Mouse (Mus musculus) T-cell, adult 2 months (primary cell): ENCODE results near the gene Pitpnm3.

Experiments used
- DNase-seq: peaks from one replicate; pipeline ENCODE4 v3.0.0; 2022; ENCODE audit warnings: low spot score

Gene Pitpnm3

DNA sequence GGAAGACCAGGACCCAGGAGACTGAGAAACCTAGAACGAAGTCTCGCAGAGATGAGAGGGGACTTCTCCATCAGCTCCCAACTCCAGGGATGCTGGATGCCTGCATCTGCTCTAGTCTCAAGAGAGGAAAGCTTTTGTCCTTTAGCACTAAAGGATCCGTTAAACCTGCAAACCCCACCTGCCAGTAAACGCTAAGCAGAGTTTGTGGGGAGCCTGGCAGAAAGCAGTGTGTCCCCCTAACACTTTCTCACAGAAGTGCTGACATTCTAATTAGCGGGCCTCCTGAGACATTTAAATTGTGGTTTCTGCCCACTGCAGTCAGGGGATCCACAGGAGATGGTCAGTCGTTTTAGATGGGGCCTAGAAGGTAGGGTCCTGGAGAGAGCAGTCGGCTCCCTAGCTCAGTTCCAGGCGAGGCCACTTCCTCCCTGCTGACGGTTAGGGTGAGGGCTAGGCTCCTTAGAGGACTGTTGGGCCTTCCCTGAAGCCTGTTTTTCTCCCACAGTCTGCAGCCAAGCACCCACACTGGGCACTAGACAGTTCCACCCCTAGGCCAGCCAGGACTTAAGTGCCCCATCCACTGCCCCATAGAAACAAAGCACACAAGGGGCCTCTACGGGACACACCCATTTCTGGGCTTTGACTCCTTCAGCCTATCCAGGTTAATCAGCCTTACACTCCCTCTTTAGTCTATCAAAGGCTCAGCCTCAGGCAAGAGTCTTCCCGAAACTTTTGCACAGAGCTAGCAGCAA, 829 bp upstream of the Pitpnm3 start:
- no peak for DNase-seq

DNA sequence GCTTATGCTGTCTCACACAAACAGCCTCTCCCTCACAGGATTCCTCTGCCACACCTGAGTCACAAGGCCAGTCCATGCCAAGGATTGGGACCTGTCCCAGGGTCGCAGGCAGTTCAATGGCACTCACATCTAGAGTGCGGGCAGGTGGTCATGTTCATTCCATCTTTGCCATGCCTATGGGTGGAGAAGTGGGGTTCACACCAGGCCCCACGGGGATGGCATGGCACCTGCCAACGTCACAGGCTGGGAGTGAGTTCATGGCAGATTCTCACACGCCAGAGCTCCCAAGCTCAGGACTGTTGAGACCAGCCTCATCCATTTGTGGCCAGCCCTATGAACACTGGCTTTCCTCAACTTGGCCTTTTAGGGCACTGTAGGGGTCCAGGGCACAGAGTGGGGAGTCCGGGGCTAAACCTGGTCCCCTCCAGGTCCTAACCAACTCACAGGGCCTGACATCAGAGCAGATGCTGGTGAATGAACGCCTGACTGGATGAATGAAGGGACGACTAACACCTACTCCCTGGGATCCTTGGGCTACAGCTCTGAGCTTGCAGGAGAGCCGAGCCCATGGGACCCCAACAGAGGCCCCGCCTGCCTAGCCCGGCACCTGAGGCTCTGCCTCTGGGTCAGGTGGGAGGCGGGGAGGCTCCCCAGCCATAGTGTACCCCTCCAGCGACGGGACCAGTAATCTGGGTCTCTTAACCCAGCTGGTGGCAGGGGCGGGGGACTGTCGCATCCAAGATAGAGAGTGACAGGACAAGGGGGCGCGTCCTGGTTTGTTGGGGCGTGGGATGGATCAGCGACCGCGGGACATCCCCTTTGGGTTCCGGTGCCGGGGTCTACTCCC, 819 bp downstream of the Pitpnm3 start:
- DNase-seq: no peak

DNA sequence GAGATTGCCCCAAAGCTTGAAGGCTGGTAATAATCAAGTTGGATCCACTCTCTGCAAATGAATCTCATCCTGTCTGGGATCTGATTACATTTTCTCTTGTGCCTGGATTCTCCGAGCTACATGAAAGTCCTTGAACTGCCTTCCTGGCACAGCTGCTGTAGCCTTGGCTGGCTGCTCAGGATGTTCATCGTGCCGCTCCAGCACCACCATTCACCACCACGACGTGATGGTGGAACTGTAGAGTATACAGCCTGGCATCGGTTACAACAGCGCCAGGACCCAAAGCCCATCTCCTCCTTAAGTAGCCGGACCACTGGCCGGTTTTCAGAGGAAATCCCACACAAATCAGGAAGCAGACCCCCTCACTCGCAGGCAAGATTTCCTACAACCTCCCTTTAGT, 2.5 kb downstream of the Pitpnm3 start:
- DNase-seq: no peak

DNA sequence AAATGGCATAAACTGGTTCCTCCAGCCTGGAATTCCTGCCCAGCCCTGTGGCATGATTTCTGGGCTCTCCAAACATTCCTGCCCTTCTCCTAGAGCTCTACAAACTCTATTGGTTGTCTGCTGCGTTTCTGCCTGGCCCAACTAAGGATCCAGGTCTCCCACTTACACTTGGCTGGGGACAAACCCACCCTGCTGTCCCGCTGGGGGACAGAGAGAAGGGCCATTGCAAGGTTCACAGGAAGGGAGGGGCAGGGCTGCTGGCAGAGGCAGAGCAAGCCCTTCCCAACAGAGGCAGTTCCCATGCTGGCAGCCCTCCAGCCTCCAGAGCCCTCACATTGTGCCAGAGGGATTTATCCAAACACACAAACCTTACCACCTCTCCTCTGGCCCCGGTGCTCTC, 3.3 kb downstream of the Pitpnm3 start:
- DNase-seq: no peak

DNA sequence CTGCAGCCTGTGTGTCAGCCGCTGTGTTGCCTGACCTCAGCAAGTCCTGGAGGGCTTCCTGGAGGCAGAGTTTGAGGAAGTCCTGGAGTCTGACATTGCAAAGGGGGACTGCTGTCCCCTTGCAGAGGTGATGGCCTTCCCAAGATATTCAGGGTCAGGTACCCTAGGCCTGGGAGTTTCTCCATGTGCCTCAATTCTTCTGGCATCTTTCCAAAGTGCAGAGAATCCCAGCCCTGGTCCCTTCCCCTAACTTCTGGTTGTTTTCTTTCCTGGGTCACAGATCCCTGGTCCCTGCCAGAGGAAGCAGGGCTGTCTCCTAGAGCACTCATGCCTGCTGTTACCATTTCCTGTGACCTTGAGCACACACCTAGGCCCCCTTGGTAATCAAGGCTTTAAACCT, 3.9 kb downstream of the Pitpnm3 start:
- DNase-seq: no peak

- no peak for DNase-seq
Measured at GRCm38 (mm10) chr11:72130905-72131304, 4.7 kb downstream of the Pitpnm3 start.

GRCm38 (mm10) chr11:72130472-72130871, 5.1 kb downstream of the Pitpnm3 start:
- no peak for DNase-seq

DNA sequence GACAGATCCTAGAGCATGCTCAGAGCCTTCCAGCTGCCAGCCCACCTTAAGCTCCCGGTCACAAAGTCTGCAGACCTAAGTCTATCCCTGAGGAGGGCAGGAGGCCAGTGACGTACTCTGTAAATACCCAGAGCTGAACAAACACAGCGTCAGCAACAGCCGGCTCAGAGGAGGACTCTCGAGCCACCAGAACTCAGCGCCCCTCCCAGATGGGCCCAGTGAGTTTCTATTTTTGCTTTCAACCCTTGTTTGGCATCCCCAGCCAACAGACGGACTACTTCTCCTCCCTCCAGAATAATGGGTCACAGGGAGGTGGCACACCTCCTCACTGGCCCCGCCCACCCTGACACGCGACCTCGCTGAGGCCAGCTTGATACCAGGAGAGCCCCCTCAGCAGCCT, 5.6 kb downstream of the Pitpnm3 start:
- no peak for DNase-seq

GRCm38 (mm10) chr11:72129032-72129894, 6.3 kb downstream of the Pitpnm3 start:
- no peak for DNase-seq

DNA sequence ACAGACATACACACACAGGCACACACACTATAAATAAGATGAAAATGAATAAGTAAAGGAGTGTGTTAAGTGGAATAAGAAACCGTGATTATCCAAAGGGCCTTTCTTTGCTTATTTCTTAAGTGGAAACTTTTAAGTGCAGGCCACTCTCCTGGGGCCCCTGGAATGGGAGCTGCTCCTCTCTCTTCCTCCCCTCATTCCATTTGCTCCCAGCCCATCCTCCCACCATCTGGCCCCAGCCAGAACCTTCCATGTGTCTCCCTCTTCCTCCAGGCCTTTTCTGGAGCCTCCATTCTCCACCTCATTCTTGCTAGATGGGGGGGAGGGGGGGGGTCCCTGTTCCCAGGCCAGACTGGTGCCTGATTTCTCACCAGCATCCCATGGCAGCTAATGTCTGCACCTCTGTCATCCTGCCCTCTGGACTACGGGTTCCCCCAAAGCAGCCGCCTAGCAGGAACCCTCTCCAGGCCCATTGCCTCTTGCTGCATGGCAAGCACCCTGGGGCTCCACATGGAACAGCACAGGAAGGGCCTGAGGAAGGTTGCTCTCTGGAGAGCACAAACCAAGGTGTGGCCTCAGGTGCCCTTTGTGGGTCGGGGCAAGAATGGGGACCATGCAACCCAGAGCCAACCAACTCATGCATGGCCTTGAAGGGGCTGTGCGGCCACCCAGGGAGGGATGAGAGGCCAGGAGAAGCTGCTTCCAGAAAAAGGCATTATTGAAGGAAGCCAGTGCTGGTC, 8.0 kb downstream of the Pitpnm3 start:
- no peak for DNase-seq

DNA sequence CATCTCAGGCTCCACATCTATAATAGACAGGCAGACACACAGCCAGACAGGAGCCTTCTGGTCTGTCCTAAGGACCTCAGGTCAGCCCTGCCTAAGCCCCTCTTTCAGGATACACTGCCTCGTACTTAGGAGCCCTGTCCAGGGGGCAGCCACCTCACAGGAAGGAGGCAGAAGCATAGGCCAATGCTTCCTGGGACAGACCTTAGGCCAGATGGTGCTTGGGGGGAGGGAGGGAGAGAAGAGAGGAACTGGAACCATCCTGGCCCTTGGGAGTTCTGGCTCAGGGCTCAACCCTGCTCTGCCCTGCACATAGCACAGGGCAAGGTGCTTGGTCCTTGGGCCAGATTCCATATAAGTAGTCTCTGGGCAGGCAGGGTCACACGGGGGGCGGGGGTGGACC, 9.8 kb downstream of the Pitpnm3 start:
- no peak for DNase-seq

DNA sequence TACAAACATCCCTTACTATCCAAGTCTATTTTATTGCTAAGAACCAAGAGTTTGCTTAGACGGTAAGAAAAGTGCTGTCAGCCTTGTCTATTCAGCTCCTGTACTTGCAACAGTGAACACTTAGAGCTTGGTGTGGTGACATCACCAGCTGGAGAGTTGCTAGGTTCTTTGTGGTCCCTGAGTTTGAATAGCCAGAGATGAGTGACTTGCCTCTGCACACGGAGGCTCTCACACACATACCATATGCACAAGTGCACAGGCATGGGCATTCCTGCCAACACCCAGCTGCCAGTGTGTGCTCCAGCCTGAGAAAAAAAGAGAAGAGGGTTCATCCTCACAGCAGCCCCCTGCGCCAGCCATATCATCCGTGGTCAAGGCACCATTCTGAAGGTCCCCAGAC, 12.0 kb downstream of the Pitpnm3 start:
- no peak for DNase-seq

DNA sequence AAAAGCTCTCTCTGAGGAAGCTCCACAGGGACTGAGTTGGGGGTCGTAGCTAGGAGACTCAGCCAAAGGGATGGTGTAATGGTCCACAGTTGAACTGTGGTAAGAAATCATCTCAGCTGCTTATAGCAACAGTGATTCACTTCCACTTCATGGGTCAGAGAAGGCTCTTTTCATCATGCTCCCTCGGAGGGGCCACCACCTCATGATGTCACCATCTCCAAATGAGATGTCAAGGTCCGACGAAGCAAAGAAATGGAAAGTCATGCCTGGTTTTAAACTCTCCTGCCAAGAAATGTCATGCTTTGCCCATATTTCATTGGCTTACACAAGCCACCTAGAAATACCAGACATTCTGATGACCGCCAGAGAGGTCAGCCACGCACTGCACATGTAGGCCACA, 15.2 kb downstream of the Pitpnm3 start:
- DNase-seq: no peak

DNA sequence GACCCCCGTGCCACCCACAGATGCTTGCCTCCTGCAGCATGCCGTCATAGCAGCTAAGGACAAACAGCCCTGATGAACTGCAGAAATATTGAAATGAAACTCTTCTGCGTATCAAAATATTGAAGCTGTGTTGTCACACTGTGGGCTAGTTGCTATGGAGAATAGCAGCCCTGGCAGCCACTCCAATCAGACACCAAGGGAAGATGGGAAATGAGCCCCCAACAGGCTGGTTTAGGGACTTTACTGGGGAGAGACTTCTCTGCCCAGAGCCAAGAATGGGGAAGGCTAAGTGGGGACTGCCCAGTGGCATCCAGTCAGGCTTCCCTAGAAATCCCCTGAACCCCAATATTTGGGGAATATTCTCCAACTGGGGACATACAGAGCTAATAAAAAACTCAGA, 16.9 kb downstream of the Pitpnm3 start:
- no peak for DNase-seq

DNA sequence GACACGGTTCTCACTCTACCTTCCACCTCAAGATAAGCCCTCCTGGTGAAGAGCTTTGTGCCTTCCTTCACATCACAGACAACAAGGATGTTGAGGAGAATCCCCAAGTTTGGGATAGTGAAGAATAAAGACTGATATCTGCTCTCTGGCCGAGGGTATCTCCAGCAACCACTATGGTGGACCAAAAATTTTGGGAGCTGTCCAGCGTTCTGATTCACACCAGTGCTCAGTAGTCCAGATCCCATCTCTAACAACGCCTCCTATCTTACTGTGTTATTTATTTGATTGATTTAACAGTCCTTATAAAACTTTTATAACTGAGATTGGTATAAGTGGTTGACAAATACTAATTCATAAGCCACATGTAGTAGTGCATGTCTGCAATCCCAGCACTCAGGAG, 22.3 kb downstream of the Pitpnm3 start:
- DNase-seq: no peak

DNA sequence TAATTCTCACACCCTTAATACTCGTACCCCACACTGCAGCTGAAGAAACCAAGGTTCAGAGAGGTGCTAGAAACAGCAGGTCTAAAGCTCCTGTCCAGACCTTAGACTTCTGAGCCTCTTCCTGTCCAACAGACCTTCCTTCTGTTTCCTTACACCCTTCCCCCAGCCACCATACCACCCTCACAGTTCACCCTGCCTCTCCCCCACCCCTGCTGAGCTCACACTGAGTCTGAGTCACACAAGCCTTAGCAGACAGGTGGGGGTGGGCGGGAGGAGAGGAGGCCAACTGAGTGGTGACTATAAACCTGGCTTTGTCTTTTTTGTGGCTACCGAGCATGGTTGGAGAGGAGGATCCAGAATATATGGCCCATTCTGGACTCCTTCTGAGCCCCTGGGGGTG, 24.9 kb downstream of the Pitpnm3 start:
- no peak for DNase-seq

DNA sequence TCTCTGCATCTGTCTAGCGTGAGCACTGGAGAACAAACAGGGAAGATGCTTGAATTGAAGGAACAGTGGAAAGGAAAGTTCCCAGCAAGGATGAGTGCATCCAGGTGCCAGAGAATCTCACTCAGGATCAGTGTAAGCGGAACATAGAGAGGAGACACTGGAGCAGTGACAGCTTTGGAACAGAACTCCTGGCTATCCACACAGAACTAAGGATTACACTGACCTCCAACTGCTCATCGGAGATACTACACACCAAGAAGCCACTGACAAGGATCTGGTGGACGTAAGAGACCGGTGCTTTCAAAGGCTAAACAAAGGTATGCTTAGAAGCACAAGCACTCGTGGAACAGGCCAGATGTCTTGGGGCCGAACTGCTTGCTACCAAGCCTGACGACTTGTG, 31.4 kb downstream of the Pitpnm3 start:
- no peak for DNase-seq

DNA sequence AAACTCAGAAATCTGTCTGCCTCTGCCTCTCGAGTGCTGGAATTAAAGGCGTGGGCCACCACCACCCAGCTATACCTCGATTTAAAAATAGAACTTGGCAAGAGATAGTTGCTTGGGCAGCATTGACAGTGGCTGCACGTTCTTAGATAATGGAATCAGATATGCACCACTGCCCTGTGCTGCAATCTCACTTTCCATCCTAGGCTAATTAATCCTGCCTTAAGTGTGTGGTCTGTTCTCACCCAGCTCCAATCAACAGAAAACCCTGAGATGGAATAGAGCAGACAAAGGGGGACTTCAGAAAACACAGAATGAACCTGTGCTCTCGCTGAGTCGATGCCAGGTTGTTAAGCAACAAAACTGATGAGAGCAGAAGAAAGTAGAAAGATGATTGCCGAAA, 32.0 kb downstream of the Pitpnm3 start:
- DNase-seq: no peak

GRCm38 (mm10) chr11:72100996-72101395, 34.6 kb downstream of the Pitpnm3 start:
- no peak for DNase-seq

DNA sequence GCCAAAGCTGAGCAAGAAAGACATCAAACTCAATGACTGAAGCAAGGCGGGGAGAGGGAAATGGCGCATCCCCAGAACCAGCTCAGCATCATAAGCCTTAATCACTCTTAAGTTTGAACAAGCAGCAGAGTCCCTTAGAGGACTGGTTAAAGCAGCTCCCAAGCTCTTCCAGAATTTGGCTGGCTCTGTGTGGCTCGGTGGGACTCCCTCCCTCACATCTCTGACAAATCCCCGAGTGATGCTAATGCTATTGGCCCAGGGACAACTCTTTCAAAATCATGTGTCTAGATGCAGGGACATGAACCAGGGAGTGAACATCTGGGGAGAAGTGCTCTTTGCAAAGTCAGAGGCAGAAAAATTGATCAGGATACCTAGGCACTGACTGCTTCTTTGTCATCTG, 36.4 kb downstream of the Pitpnm3 start:
- no peak for DNase-seq

- no peak for DNase-seq
Measured at GRCm38 (mm10) chr11:72098027-72098426, 37.6 kb downstream of the Pitpnm3 start.

DNA sequence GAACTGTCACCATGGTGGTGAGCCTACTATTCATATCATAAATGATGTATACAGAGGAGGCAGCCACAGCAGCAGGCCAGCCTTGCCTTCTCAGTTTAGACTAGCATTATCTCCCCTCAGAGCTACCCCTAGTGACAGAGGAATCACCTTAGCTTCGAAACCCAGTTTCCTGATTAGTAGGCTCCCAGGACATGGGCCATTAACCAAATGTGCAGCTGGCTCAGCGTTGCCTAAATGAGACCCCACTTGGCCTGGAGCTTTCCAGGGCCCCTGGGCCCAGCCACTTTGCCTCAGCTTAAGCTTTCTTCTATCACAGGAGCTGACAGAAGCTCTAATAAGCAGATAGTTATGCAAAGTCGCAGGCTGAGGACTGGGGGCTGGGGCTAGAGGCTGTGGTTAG, 39.6 kb downstream of the Pitpnm3 start:
- DNase-seq: no peak
